Mouse (Mus musculus): ENCODE data around the gene Stk24.

- TF ChIP-seq TAL1 (IDR thresholded peaks at IDR 0.05; ENCODE audit: low read length) = no peak
- no peak for TF ChIP-seq GATA1 (IDR thresholded peaks at IDR 0.05; ENCODE audit: low read length)
These were observed 104.8 kb downstream of the Stk24 start for GRCm38 (mm10) chr14:121274985-121275384.
